ENCODE assay signal across 8 mouse cellular contexts in the genomic region with DNA sequence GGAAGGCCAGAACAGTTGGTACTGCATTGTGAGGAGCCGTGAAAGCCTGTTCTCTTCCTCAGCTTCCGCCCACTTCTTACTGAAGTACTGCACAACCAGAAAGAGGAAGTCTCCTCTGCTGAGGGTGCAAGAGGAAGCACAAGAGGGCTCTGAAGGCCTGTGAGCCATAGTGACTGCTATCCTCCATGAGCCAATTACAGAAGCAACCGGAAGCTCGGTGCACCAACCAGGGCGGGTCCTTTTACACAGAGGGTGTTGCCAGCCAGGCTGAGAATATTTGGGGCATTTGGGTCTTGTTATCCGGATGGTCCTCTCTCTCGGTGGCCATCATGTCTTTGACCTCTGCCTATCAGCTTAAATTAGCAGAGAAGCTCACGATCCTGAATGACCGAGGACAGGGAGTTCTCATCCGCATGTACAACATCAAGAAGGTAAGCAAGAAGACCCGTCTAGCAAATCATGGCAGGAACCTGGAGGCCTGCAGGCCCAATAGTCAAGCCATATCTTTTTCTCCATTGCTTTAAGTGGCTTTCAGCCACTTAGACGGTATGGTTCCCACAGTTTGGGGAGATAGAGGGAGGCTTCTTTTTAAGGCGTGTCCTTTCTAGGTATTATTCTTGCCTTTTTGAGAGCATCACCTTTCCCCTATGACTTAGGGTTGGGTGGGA. TPM values are rescaled to one million over a fixed set of nuclear protein-coding genes. Genes with fewer than 3 reads are reported as not detected.
A peak's percentile ranks its signal among the peaks of the same experiment; 100 is the strongest.
DNase-seq lines count a peak whose midpoint lies in the region.

Nckap1l (plus strand) TSS at position 244 of the 668 bp plus-strand sequence.

- H3K4me1 ChIP-seq in brown adipose tissue, adult 24 weeks (ENCODE audit: control insufficient read depth, insufficient read depth, insufficient read length, low read length), result no peaks in the 10 kb centered on the region
- peaks cover 29% of the 10 kb centered on the region for H3K4me1 ChIP-seq in megakaryocyte, embryonic 14.5 days

- no peak within 1 kb of the TSS for H3K27ac ChIP-seq in brown adipose tissue, adult 24 weeks (replicated peaks; ENCODE audit: low read depth, low read length)

- DNase-seq in right cerebral cortex, adult 2 months (ENCODE audit: low spot score in 2 of 2), result peak; percentile 13 to 15
- no peak for DNase-seq in right cerebral cortex, postnatal 14 days
- peak; percentile 1 to 21 for DNase-seq in layer of hippocampus, adult 18-20 months (ENCODE audit: low spot score in 2 of 2)
- peak; percentile 76 to 84 for DNase-seq in thymus, postnatal 36 days
- DNase-seq in cerebellum, postnatal 36 days, result no peak
- no peak for DNase-seq in cerebellum, postnatal 25 days

- H3K9me3 ChIP-seq in megakaryocyte, embryonic 14.5 days, result peaks cover 6% of the 10 kb centered on the region

- peaks cover 36% of the 10 kb centered on the region for H3K36me3 ChIP-seq in megakaryocyte, embryonic 14.5 days (replicated peaks; ENCODE audit: low read length)

- no peaks in the 10 kb centered on the region for H3K27me3 ChIP-seq in megakaryocyte, embryonic 14.5 days (replicated peaks)

- peak within 1 kb of the TSS; percentile 52 for H3K4me3 ChIP-seq in brown adipose tissue, adult 24 weeks (ENCODE audit: insufficient read depth, low read depth, low read length)
- H3K4me3 ChIP-seq in megakaryocyte, embryonic 14.5 days (replicated peaks), result peak within 1 kb of the TSS; percentile 92

RNA-seq across cellular contexts. Expression of gene Nckap1l, which starts in this region (rescaled TPM):
- polyA plus RNA-seq in brown adipose tissue, adult 24 weeks (2012; ENCODE audit: insufficient read depth, insufficient read length, missing spikeins), result 3.4 and 3.6 TPM in 2 replicates
- total RNA-seq in layer of hippocampus, adult 18-20 months (2021), result 1 to 10 TPM; 7.4 to 8.8 TPM
- polyA plus RNA-seq in megakaryocyte, embryonic 14.5 days (2012; ENCODE audit: insufficient read depth, low replicate concordance), result 5.3 and 32.2 TPM in 2 replicates

Comparison
In these comparisons a context has a peak if more than half of its experiments do, and no peak if none do; other contexts are left out.
1. DNase-seq: peak in right cerebral cortex, adult 2 months (2 of 2), layer of hippocampus, adult 18-20 months (2 of 2) and thymus, postnatal 36 days (2 of 2); none in right cerebral cortex, postnatal 14 days (single experiment), cerebellum, postnatal 36 days (0 of 2) and cerebellum, postnatal 25 days (0 of 2).